Mouse (Mus musculus) retina, adult 2 months (tissue): ENCODE measurements around the gene Wdr31.

Experiments used
- DNase-seq: peaks from one replicate; pipeline ENCODE4 v3.0.0-alpha.2; 2012; ENCODE audit warnings: low read depth, low spot score

The Wdr31 gene

GRCm38 (mm10) chr4:62470598-62471051 is at the start of gene Wdr31:
Wdr31 (minus strand) TSS chr4:62470896.
- peak; percentile 74 for DNase-seq

GRCm38 (mm10) chr4:62519849-62520233 is 49.1 kb upstream of the Wdr31 start, which contains the start of gene Alad:
Alad (minus strand) TSS chr4:62519918.
- peak; percentile 71 for DNase-seq

- DNase-seq = no peak
Observed at GRCm38 (mm10) chr4:62519122-62519848, 48.6 kb upstream of the Wdr31 start.

GRCm38 (mm10) chr4:62518416-62519121 is 47.9 kb upstream of the Wdr31 start:
- DNase-seq = no peak

- DNase-seq = no peak
Observed at GRCm38 (mm10) chr4:62517538-62518415, 47.1 kb upstream of the Wdr31 start.

GRCm38 (mm10) chr4:62517046-62517445 is 46.4 kb upstream of the Wdr31 start:
- no peak for DNase-seq

GRCm38 (mm10) chr4:62516579-62516978 is 45.9 kb upstream of the Wdr31 start:
- no peak for DNase-seq

- DNase-seq = no peak
Observed at GRCm38 (mm10) chr4:62516079-62516478, 45.4 kb upstream of the Wdr31 start.

- DNase-seq = no peak
Observed at GRCm38 (mm10) chr4:62515490-62515889, 44.8 kb upstream of the Wdr31 start.

GRCm38 (mm10) chr4:62514995-62515394 is 44.3 kb upstream of the Wdr31 start:
- DNase-seq = no peak

- no peak for DNase-seq
Observed at GRCm38 (mm10) chr4:62513998-62514506, 43.4 kb upstream of the Wdr31 start.

- DNase-seq = no peak
Observed at GRCm38 (mm10) chr4:62509946-62510345, 39.2 kb upstream of the Wdr31 start.

- no peak for DNase-seq
Observed at GRCm38 (mm10) chr4:62508839-62509238, 38.1 kb upstream of the Wdr31 start.

- DNase-seq = no peak
Observed at GRCm38 (mm10) chr4:62506798-62507197, 36.1 kb upstream of the Wdr31 start.

- no peak for DNase-seq
Observed at GRCm38 (mm10) chr4:62505991-62506390, 35.3 kb upstream of the Wdr31 start.

GRCm38 (mm10) chr4:62503374-62503970 is 32.8 kb upstream of the Wdr31 start, which contains the start of gene Hdhd3:
Hdhd3 (minus strand) TSS chr4:62503467.
- no peak for DNase-seq

- DNase-seq = no peak
Observed at GRCm38 (mm10) chr4:62502969-62503368, 32.3 kb upstream of the Wdr31 start.

GRCm38 (mm10) chr4:62501964-62502732 is 31.5 kb upstream of the Wdr31 start:
- DNase-seq = peak; percentile 68

- no peak for DNase-seq
Observed at GRCm38 (mm10) chr4:62501534-62501933, 30.8 kb upstream of the Wdr31 start.

- DNase-seq = no peak
Observed at GRCm38 (mm10) chr4:62500799-62501198, 30.1 kb upstream of the Wdr31 start.
